Mouse (Mus musculus) intestine, embryonic 14.5 days (tissue): ENCODE data around the gene Vps37b. TPM values are rescaled to one million over a fixed set of nuclear protein-coding genes. Genes with fewer than 3 reads are reported as not detected.

ENCODE experiments used
- ATAC-seq: fragments of 200-750 bp; cut with Nextera tagmentation; replicated peaks from 2 replicates; pipeline ENCODE4 v1.8.0; 2017; ENCODE audit warnings: low read depth, moderate number of reproducible peaks, moderate TSS enrichment, moderate library complexity; ENCODE audit not compliant: low FRiP score, low TSS enrichment
- DNase-seq: peaks from one replicate; pipeline ENCODE4 v3.0.0-alpha.2; 2018; ENCODE audit warnings: low spot score
- H3K27ac ChIP-seq: fragments of 300-500 bp; sonication (generic); 2 replicates; pipeline ENCODE4 v1.5.1; 2014; ENCODE audit warnings: low read depth, mild to moderate bottlenecking, control low read depth
- H3K27me3 ChIP-seq: fragments of 300-500 bp; sonication (generic); replicated peaks from 2 replicates; pipeline ENCODE4 v1.6.1; 2014; ENCODE audit warnings: low read length, control low read depth; ENCODE audit not compliant: control insufficient read depth, insufficient read depth
- H3K36me3 ChIP-seq: fragments of 300-500 bp; sonication (generic); 2 replicates; pipeline ENCODE4 v1.6.1; 2014; ENCODE audit warnings: low read length, control low read depth; ENCODE audit not compliant: control insufficient read depth, insufficient read depth
- H3K4me1 ChIP-seq: fragments of 300-500 bp; sonication (generic); replicated peaks from 2 replicates; pipeline ENCODE4 v1.6.1; 2014; ENCODE audit warnings: low read length, control low read depth, mixed read lengths; ENCODE audit not compliant: control insufficient read depth, insufficient read depth
- H3K4me2 ChIP-seq: fragments of 300-500 bp; sonication (generic); 2 replicates; pipeline ENCODE4 v1.6.1; 2014; ENCODE audit warnings: low read length
- H3K4me3 ChIP-seq: fragments of 300-500 bp; sonication (generic); 2 replicates; pipeline ENCODE4 v1.5.1; 2014; ENCODE audit warnings: low read depth, low read length, control low read depth, mixed read lengths
- H3K9ac ChIP-seq: fragments of 300-500 bp; sonication (generic); 2 replicates; pipeline ENCODE4 v1.6.1; 2014; ENCODE audit warnings: mild to moderate bottlenecking, low read length
- H3K9me3 ChIP-seq: fragments of 300-500 bp; sonication (generic); 2 replicates; pipeline ENCODE4 v1.6.1; 2016; ENCODE audit warnings: low read length, control low read depth; ENCODE audit not compliant: control insufficient read depth
- WGBS: fragments of 180-500 bp; shearing (Covaris S2); extraction: QIAGEN DNeasy Blood & Tissue Kit; methylation state at CpG from one replicate; pipeline ENCODE4 v1.1.7; 2014; 5-methylcytosine and 5-hydroxymethylcytosine counted together
- polyA plus RNA-seq: library from polyadenylated mRNA; unstranded; fragments of >200 nt; fragmentation: Nextera tagmentation; extraction: Ambion mirVana; gene quantifications from 2 replicates; pipeline ENCODE4 v1.2.1, GENCODE M21; 2014

Vps37b gene
- polyA plus RNA-seq, 1 experiment from 2014 or later, result 27.7 TPM

- Histone ChIP-seq H3K9me3 (no peaks in the 10 kb centered on the region), H3K36me3 (no peaks in the 10 kb centered on the region), H3K27me3 (no peaks in the 10 kb centered on the region), H3K4me2 (no peak overlapping the region), H3K4me3 (no peak overlapping the region), H3K4me1 (no peaks in the 10 kb centered on the region; the same call in 1 of the 2 replicates), H3K27ac (no peak overlapping the region), H3K9ac (no peak overlapping the region)
- WGBS, result 74% methylated on average over 9 of the region's 9 CpGs
- ATAC-seq (no peak), DNase-seq (no peak)
These were observed 51.4 kb downstream of the Vps37b start for GRCm38 (mm10) chr5:123980521-123981249.

- peaks cover 6% of the 10 kb centered on the region for H3K27me3 ChIP-seq
- no peaks in the 10 kb centered on the region; the same call in 1 of the 2 replicates for H3K4me1 ChIP-seq
- no peak overlapping the region for H3K9ac ChIP-seq
- no peak overlapping the region for H3K4me2 ChIP-seq
- DNase-seq (no peak), ATAC-seq (no peak)
- H3K9me3 ChIP-seq, result no peaks in the 10 kb centered on the region
- 61% methylated on average over 4 of the region's 4 CpGs for WGBS
- no peak overlapping the region for H3K27ac ChIP-seq
- H3K36me3 ChIP-seq, result no peaks in the 10 kb centered on the region
- H3K4me3 ChIP-seq, result no peak overlapping the region
These were observed 52.1 kb downstream of the Vps37b start for GRCm38 (mm10) chr5:123979980-123980369.

- no peaks in the 10 kb centered on the region; the same call in 1 of the 2 replicates for H3K4me1 ChIP-seq
- H3K9ac ChIP-seq, result no peak overlapping the region
- WGBS, result 74% methylated on average over 18 of the region's 18 CpGs
- H3K4me3 ChIP-seq, result no peak overlapping the region
- no peak overlapping the region for H3K4me2 ChIP-seq
- H3K36me3 ChIP-seq, result no peaks in the 10 kb centered on the region
- DNase-seq, result no peak
- no peak for ATAC-seq
- no peak overlapping the region for H3K27ac ChIP-seq
- H3K9me3 ChIP-seq, result no peaks in the 10 kb centered on the region
- H3K27me3 ChIP-seq, result peaks cover 11% of the 10 kb centered on the region
These were observed 52.7 kb downstream of the Vps37b start for GRCm38 (mm10) chr5:123979221-123979979.

GRCm38 (mm10) chr5:123978131-123978530 is 53.9 kb downstream of the Vps37b start:
- H3K27ac ChIP-seq, result no peak overlapping the region; the same call in 1 of the 2 replicates
- H3K27me3 ChIP-seq, result peaks cover 17% of the 10 kb centered on the region
- H3K4me3 ChIP-seq, result no peak overlapping the region
- 77% methylated on average over 5 of the region's 5 CpGs for WGBS
- H3K9ac ChIP-seq, result no peak overlapping the region
- no peaks in the 10 kb centered on the region for H3K36me3 ChIP-seq
- DNase-seq (no peak), ATAC-seq (no peak)
- no peaks in the 10 kb centered on the region; the same call in 1 of the 2 replicates for H3K4me1 ChIP-seq
- H3K4me2 ChIP-seq, result 0 out of 2 replicates have a peak overlapping the region, but pooled peaks have one; percentile 11
- no peaks in the 10 kb centered on the region for H3K9me3 ChIP-seq

GRCm38 (mm10) chr5:123977231-123977630 is 54.8 kb downstream of the Vps37b start:
- Histone ChIP-seq H3K36me3 (no peaks in the 10 kb centered on the region), H3K9me3 (no peaks in the 10 kb centered on the region), H3K27me3 (peaks cover 19% of the 10 kb centered on the region), H3K4me3 (no peak overlapping the region), H3K27ac (0 out of 2 replicates have a peak overlapping the region, but pooled peaks have one; percentile 54), H3K4me2 (no peak overlapping the region; the same call in 1 of the 2 replicates), H3K4me1 (no peaks in the 10 kb centered on the region; the same call in 1 of the 2 replicates), H3K9ac (no peak overlapping the region)
- 24% methylated on average over 3 of the region's 3 CpGs for WGBS
- no peak for DNase-seq
- no peak for ATAC-seq

- no peaks in the 10 kb centered on the region for H3K9me3 ChIP-seq
- WGBS, result 51% methylated on average over 6 of the region's 6 CpGs
- H3K9ac ChIP-seq, result no peak overlapping the region
- ATAC-seq (peak; percentile 42), DNase-seq (no peak)
- H3K27ac ChIP-seq, result peak overlapping the region; percentile 39; the same call in 1 of the 2 replicates
- no peaks in the 10 kb centered on the region; the same call in 1 of the 2 replicates for H3K4me1 ChIP-seq
- peak overlapping the region; percentile 82 for H3K4me2 ChIP-seq
- H3K36me3 ChIP-seq, result no peaks in the 10 kb centered on the region
- H3K4me3 ChIP-seq, result no peak overlapping the region
- peaks cover 19% of the 10 kb centered on the region for H3K27me3 ChIP-seq
These were observed 56.3 kb downstream of the Vps37b start for GRCm38 (mm10) chr5:123975668-123976180.

GRCm38 (mm10) chr5:123974616-123975111 is 57.4 kb downstream of the Vps37b start:
- Histone ChIP-seq H3K27me3 (peaks cover 19% of the 10 kb centered on the region), H3K4me3 (peak overlapping the region; percentile 65), H3K36me3 (no peaks in the 10 kb centered on the region), H3K4me1 (no peaks in the 10 kb centered on the region; the same call in 1 of the 2 replicates), H3K9ac (no peak overlapping the region; the same call in 1 of the 2 replicates), H3K9me3 (no peaks in the 10 kb centered on the region), H3K4me2 (peak overlapping the region; percentile 82), H3K27ac (0 out of 2 replicates have a peak overlapping the region, but pooled peaks have one; percentile 39)
- DNase-seq, result no peak
- WGBS, result 21% methylated on average over 11 of the region's 11 CpGs
- ATAC-seq, result no peak

GRCm38 (mm10) chr5:123974179-123974485 is 57.9 kb downstream of the Vps37b start:
- H3K4me2 ChIP-seq, result peak overlapping the region; percentile 82
- peak overlapping the region; percentile 65 for H3K4me3 ChIP-seq
- H3K9ac ChIP-seq, result peak overlapping the region; percentile 61
- no peaks in the 10 kb centered on the region; the same call in 1 of the 2 replicates for H3K4me1 ChIP-seq
- peaks cover 19% of the 10 kb centered on the region for H3K27me3 ChIP-seq
- under 1% methylated on average over 14 of the region's 14 CpGs for WGBS
- no peak overlapping the region for H3K27ac ChIP-seq
- H3K9me3 ChIP-seq, result no peaks in the 10 kb centered on the region
- H3K36me3 ChIP-seq, result no peaks in the 10 kb centered on the region
- ATAC-seq, result no peak
- no peak for DNase-seq
